Mouse (Mus musculus) spleen, adult 2 months (tissue): ENCODE results near the gene Apoh. TPM values are rescaled to one million over a fixed set of nuclear protein-coding genes. Genes with fewer than 3 reads are reported as not detected.
A peak's percentile ranks its signal among the peaks of the same experiment; 100 is the strongest.

Experiments used
- DNase-seq, 2 experiments: peaks; one replicate each; pipeline versions ENCODE4 v3.0.0 to v3.0.0-alpha.2; 2012 to 2021; ENCODE audit warnings: low spot score in 2 of 2, low read depth in 1 of 2
- H3K27ac ChIP-seq: fragments of 200-500 bp; 2 replicates; pipeline ENCODE4 v1.5.1; 2012; ENCODE audit warnings: low read length, inconsistent platforms; ENCODE audit not compliant: insufficient read depth
- H3K27me3 ChIP-seq: fragments of 200-500 bp; 2 replicates; pipeline ENCODE4 v1.6.1; 2012; ENCODE audit warnings: mild to moderate bottlenecking, moderate library complexity, low read length, inconsistent platforms; ENCODE audit not compliant: control insufficient read depth, insufficient read depth
- H3K36me3 ChIP-seq: fragments of 200-500 bp; 2 replicates; pipeline ENCODE4 v1.6.1; 2012; ENCODE audit warnings: mild to moderate bottlenecking, low read length, inconsistent platforms; ENCODE audit not compliant: control insufficient read depth, insufficient read depth
- H3K4me1 ChIP-seq: fragments of 200-500 bp; 2 replicates; pipeline ENCODE4 v1.6.1; 2011; ENCODE audit warnings: inconsistent platforms; ENCODE audit not compliant: control insufficient read depth, insufficient read depth, insufficient read length
- H3K4me3 ChIP-seq: fragments of 200-500 bp; 2 replicates; pipeline ENCODE4 v1.5.1; 2011; ENCODE audit warnings: mild to moderate bottlenecking, inconsistent platforms; ENCODE audit not compliant: insufficient read depth, insufficient read length; ENCODE audit errors: extremely low read depth
- CTCF ChIP-seq: fragments of 200-500 bp; IDR thresholded peaks from 2 replicates; pipeline ENCODE4 v1.5.1; 2011; ENCODE audit warnings: mild to moderate bottlenecking, inconsistent platforms; ENCODE audit not compliant: insufficient read depth, insufficient read length, insufficient replicate concordance; ENCODE audit errors: extremely low read depth
- POLR2A ChIP-seq: fragments of 200-500 bp; IDR thresholded peaks from 2 replicates; pipeline ENCODE4 v1.6.1; 2011; ENCODE audit warnings: low read depth, low read length, inconsistent platforms
- WGBS: fragments of 180-500 bp; shearing (Covaris S2); methylation state at CpG from one replicate; pipeline ENCODE4 v1.1.7; 2018; 5-methylcytosine and 5-hydroxymethylcytosine counted together
- polyA plus RNA-seq: library from polyadenylated mRNA; depleted of rRNA; stranded (reverse); fragments of >200 nt; gene quantifications from 2 replicates; pipeline ENCODE4 v1.2.3, GENCODE M21; 2012

The Apoh gene
- polyA plus RNA-seq, 1 experiment: not detected

GRCm38 (mm10) chr11:108376815-108377214, 33.7 kb downstream of the Apoh start:
- DNase-seq: no peak
- Histone ChIP-seq H3K4me3 (no peak overlapping the region), H3K36me3 (no peaks in the 10 kb centered on the region), H3K4me1 (no peaks in the 10 kb centered on the region; the same call in 1 of the 2 replicates), H3K27me3 (no peaks in the 10 kb centered on the region), H3K27ac (no peak overlapping the region)
- TF ChIP-seq CTCF: no peak
- no peak for TF ChIP-seq POLR2A
- 91% methylated on average over 7 of the region's 7 CpGs for WGBS

GRCm38 (mm10) chr11:108377680-108378362, 34.7 kb downstream of the Apoh start:
- no peaks in the 10 kb centered on the region for H3K36me3 ChIP-seq
- DNase-seq: peak; percentile 45 to 70
- H3K4me1 ChIP-seq: no peaks in the 10 kb centered on the region; the same call in 1 of the 2 replicates
- H3K27me3 ChIP-seq: no peaks in the 10 kb centered on the region; the same call in 1 of the 2 replicates
- peak overlapping the region; percentile 36 for H3K4me3 ChIP-seq
- 27% methylated on average over 19 of the region's 19 CpGs for WGBS
- TF ChIP-seq CTCF (peak; percentile 95), POLR2A (no peak)
- no peak overlapping the region for H3K27ac ChIP-seq

- 86% methylated on average over 4 of the region's 4 CpGs for WGBS
- DNase-seq: no peak
- Histone ChIP-seq H3K4me1 (no peaks in the 10 kb centered on the region; the same call in 1 of the 2 replicates), H3K4me3 (no peak overlapping the region), H3K27me3 (no peaks in the 10 kb centered on the region; the same call in 1 of the 2 replicates), H3K36me3 (no peaks in the 10 kb centered on the region), H3K27ac (no peak overlapping the region)
- TF ChIP-seq POLR2A (no peak), CTCF (no peak)
These were observed 35.2 kb downstream of the Apoh start for GRCm38 (mm10) chr11:108378363-108378751.

GRCm38 (mm10) chr11:108382664-108383063, 39.5 kb downstream of the Apoh start:
- TF ChIP-seq POLR2A (no peak), CTCF (no peak)
- 90% methylated on average over 3 of the region's 3 CpGs for WGBS
- H3K27me3 ChIP-seq: no peaks in the 10 kb centered on the region; the same call in 1 of the 2 replicates
- no peak overlapping the region for H3K4me3 ChIP-seq
- no peak overlapping the region for H3K27ac ChIP-seq
- DNase-seq: no peak
- H3K36me3 ChIP-seq: no peaks in the 10 kb centered on the region
- H3K4me1 ChIP-seq: no peaks in the 10 kb centered on the region; the same call in 1 of the 2 replicates

GRCm38 (mm10) chr11:108384920-108385665, 41.9 kb downstream of the Apoh start:
- H3K27ac ChIP-seq: no peak overlapping the region
- no peaks in the 10 kb centered on the region; the same call in 1 of the 2 replicates for H3K27me3 ChIP-seq
- H3K36me3 ChIP-seq: no peaks in the 10 kb centered on the region
- H3K4me1 ChIP-seq: no peaks in the 10 kb centered on the region
- no peak overlapping the region for H3K4me3 ChIP-seq
- WGBS: 78% methylated on average over 4 of the region's 4 CpGs
- no peak for DNase-seq
- TF ChIP-seq POLR2A: no peak
- TF ChIP-seq CTCF: no peak

- DNase-seq: no peak
- no peak overlapping the region for H3K4me3 ChIP-seq
- no peaks in the 10 kb centered on the region for H3K4me1 ChIP-seq
- no peaks in the 10 kb centered on the region for H3K36me3 ChIP-seq
- 86% methylated on average over 1 of the region's 1 CpGs for WGBS
- no peak overlapping the region for H3K27ac ChIP-seq
- no peak for TF ChIP-seq CTCF
- no peak for TF ChIP-seq POLR2A
- H3K27me3 ChIP-seq: no peaks in the 10 kb centered on the region; the same call in 1 of the 2 replicates
These were observed 42.5 kb downstream of the Apoh start for GRCm38 (mm10) chr11:108385666-108386024.

GRCm38 (mm10) chr11:108395061-108395460, 51.9 kb downstream of the Apoh start:
- H3K27me3 ChIP-seq: no peaks in the 10 kb centered on the region
- WGBS: 92% methylated on average over 9 of the region's 9 CpGs
- no peak overlapping the region for H3K4me3 ChIP-seq
- H3K4me1 ChIP-seq: no peaks in the 10 kb centered on the region
- no peak for DNase-seq
- H3K36me3 ChIP-seq: no peaks in the 10 kb centered on the region
- TF ChIP-seq CTCF (no peak), POLR2A (no peak)
- H3K27ac ChIP-seq: no peak overlapping the region
